Mouse (Mus musculus): ENCODE measurements around the gene Narfl.

GRCm38 (mm10) chr17:25832436-25833290, 59.1 kb downstream of the Narfl start:
- TF ChIP-seq CTCF (conservative IDR thresholded peaks at IDR 0.05; ENCODE audit: insufficient read depth, insufficient read length, low read depth, low read length) (no peak), POLR2A (IDR thresholded peaks at IDR 0.05; ENCODE audit: low read depth, low read length) (peak; percentile 27)
